Mouse (Mus musculus) liver, adult (tissue): ENCODE measurements around the gene Gm10057.
"Not testable (repeated sequence)": the region's sequence is repeated elsewhere in the genome, so short reads cannot be mapped to it uniquely, and the experiment has no call there.

ENCODE experiments used
- GATA4 ChIP-seq: IDR thresholded peaks from 2 replicates; pipeline ENCODE4 v1.6.1; 2014; ENCODE audit warnings: mild to moderate bottlenecking, low read length; ENCODE audit not compliant: insufficient replicate concordance

The Gm10057 gene

GRCm38 (mm10) chrX:154054939-154055338 lies at the start of gene Gm10057:
Gene Gm10057 (minus strand): TSS chrX:154055039.
- not testable (repeated sequence) for TF ChIP-seq GATA4

- TF ChIP-seq GATA4, result not testable (repeated sequence)
Observed at GRCm38 (mm10) chrX:154033727-154034126, 21.1 kb downstream of the Gm10057 start, which contains the start of gene 4921511M17Rik. Gene 4921511M17Rik (minus strand): TSS chrX:154033827.

- TF ChIP-seq GATA4, result not testable (repeated sequence)
Observed at GRCm38 (mm10) chrX:154012540-154012939, 42.3 kb downstream of the Gm10057 start, which contains the start of gene Samt1. Gene Samt1 (minus strand): TSS chrX:154012640.
